Mouse (Mus musculus) testis, adult 2 months (tissue): ENCODE measurements at regions not wholly inside any gene's neighbourhood (a gene's known extent, or its start where the extent isn't known, plus 50 kb on each side); places are given as distances from the start of the nearest gene placed in this dataset.

Experiments
- CTCF ChIP-seq: fragments of 200-500 bp; IDR thresholded peaks from 2 replicates; pipeline ENCODE4 v1.5.1; 2012; ENCODE audit warnings: low read depth, mild to moderate bottlenecking, inconsistent platforms, low read length, moderate library complexity; ENCODE audit not compliant: control insufficient read depth, insufficient read depth, insufficient replicate concordance
- POLR2A ChIP-seq: fragments of 200-500 bp; IDR thresholded peaks from 2 replicates; pipeline ENCODE4 v1.6.1; 2012; ENCODE audit warnings: low read depth, mild to moderate bottlenecking, inconsistent platforms, low read length, moderate library complexity; ENCODE audit not compliant: control insufficient read depth

- TF ChIP-seq POLR2A (no peak), CTCF (no peak)
These were observed 322.2 kb upstream of the Nr5a2 start for GRCm38 (mm10) chr1:137282457-137282856.
